Mouse (Mus musculus) small intestine, adult 2 months (tissue): Measurements from ENCODE around the gene Cbx1. TPM values are rescaled to one million over a fixed set of nuclear protein-coding genes. Genes with fewer than 3 reads are reported as not detected.
A peak's percentile ranks its signal among the peaks of the same experiment; 100 is the strongest.

Source experiments
- H3K27ac ChIP-seq: fragments of 200-500 bp; 2 replicates; pipeline ENCODE4 v1.5.1; 2012; ENCODE audit warnings: low read depth, low read length, control low read depth, inconsistent platforms; ENCODE audit not compliant: insufficient read depth
- H3K27me3 ChIP-seq: fragments of 200-500 bp; 2 replicates; pipeline ENCODE4 v1.6.1; 2012; ENCODE audit warnings: mild to moderate bottlenecking, moderate library complexity, low read length, inconsistent platforms; ENCODE audit not compliant: control insufficient read depth, insufficient read depth
- H3K36me3 ChIP-seq: fragments of 200-500 bp; 2 replicates; pipeline ENCODE4 v1.6.1; 2012; ENCODE audit warnings: mild to moderate bottlenecking, low read length, control low read depth, inconsistent platforms; ENCODE audit not compliant: control insufficient read depth, insufficient read depth
- H3K4me1 ChIP-seq: fragments of 200-500 bp; 2 replicates; pipeline ENCODE4 v1.6.1; 2012; ENCODE audit warnings: low read length, inconsistent platforms, mixed read lengths; ENCODE audit not compliant: control insufficient read depth, insufficient read depth, insufficient read length
- H3K4me3 ChIP-seq: fragments of 200-500 bp; 2 replicates; pipeline ENCODE4 v1.5.1; 2012; ENCODE audit warnings: low read depth, mild to moderate bottlenecking, control low read depth, inconsistent platforms, low read length, moderate library complexity
- CTCF ChIP-seq: fragments of 200-500 bp; IDR thresholded peaks from 2 replicates; pipeline ENCODE4 v1.5.1; 2012; ENCODE audit warnings: low read depth, mild to moderate bottlenecking, control low read depth, inconsistent platforms, low read length, moderate library complexity, mixed read lengths; ENCODE audit not compliant: insufficient replicate concordance, insufficient read length; ENCODE audit errors: extremely low read depth
- POLR2A ChIP-seq: fragments of 200-500 bp; IDR thresholded peaks from 2 replicates; pipeline ENCODE4 v1.6.1; 2012; ENCODE audit warnings: low read depth, mild to moderate bottlenecking, control low read depth, inconsistent platforms, low read length, moderate library complexity
- WGBS: fragments of 180-500 bp; shearing (Covaris S2); methylation state at CpG from one replicate; pipeline ENCODE4 v1.1.7; 2018; 5-methylcytosine and 5-hydroxymethylcytosine counted together
- polyA plus RNA-seq: library from polyadenylated mRNA; depleted of rRNA; stranded (reverse); fragments of >200 nt; gene quantifications from 2 replicates; pipeline ENCODE4 v1.2.3, GENCODE M21; 2012

Cbx1 gene
- polyA plus RNA-seq, 1 experiment = 18.1 TPM

DNA sequence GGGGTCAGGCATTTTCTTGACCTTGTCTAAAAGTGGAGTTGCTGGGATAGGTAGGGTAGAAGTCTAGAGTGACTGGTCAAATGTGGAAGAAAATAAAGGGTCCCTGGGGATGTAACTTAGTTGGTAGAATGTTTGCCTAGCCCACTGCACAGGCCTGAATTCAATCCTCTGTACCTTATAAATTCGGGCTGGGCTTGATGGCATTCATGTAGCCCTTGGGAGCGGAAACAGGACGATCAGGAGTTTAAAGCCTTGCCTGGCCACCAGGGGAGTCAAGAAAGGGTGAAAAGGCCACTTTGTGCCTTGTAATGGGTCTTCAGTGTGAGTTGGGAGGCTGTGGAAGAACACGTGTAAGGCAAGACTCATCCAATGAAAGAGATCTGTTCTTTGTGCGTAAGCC lies 1.1 kb downstream of the Cbx1 start:
- Histone ChIP-seq H3K27ac (no peak overlapping the region), H3K36me3 (no peaks in the 10 kb centered on the region; the same call in 1 of the 2 replicates), H3K4me3 (peak overlapping the region; percentile 98), H3K27me3 (no peaks in the 10 kb centered on the region), H3K4me1 (peaks cover 5% of the 10 kb centered on the region; the same call in 1 of the 2 replicates)
- no peak for TF ChIP-seq POLR2A
- TF ChIP-seq CTCF = no peak
- 11% methylated on average over 5 of the region's 5 CpGs for WGBS

DNA sequence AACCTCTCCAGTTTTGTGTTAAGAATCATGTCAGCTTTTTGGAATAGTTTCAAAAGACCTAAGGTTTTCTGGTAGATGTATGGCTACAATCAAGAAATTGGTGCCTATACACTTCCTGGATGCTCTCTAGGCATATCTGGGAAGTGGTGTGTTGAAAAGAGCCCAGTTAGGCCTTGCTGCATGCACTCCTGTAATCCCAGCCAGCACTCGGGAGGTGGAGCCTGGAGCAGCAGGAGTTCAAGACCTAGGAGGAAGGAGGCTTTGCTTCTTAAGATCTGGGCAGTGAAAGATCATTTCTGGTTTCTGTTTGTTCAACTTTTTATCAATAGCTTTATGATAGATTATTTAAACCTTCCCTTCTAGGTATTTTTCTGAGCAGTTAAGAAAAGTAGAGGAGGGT lies 1.8 kb downstream of the Cbx1 start:
- Histone ChIP-seq H3K4me3 (no peak overlapping the region), H3K27me3 (no peaks in the 10 kb centered on the region), H3K36me3 (no peaks in the 10 kb centered on the region; the same call in 1 of the 2 replicates), H3K27ac (no peak overlapping the region), H3K4me1 (peaks cover 9% of the 10 kb centered on the region; the same call in 1 of the 2 replicates)
- WGBS = 4% methylated on average over 1 of the region's 1 CpGs
- TF ChIP-seq CTCF = no peak
- TF ChIP-seq POLR2A = no peak

DNA sequence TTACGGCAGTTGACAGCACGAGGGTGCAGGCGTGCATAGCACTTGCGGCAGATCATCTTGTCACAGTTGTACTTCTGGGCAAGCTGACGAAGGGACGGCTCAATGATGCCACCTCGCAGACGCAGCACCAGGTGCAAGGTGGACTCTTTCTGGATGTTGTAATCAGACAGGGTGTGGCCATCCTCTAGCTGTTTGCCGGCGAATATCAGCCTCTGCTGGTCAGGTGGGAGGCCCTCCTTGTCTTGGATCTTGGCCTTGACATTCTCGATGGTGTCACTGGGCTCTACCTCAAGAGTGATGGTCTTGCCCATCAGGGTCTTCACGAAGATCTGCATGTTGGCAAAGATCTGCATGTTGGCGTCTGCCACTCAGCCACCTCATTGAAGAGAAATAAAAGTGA lies 6.6 kb downstream of the Cbx1 start:
- no peaks in the 10 kb centered on the region for H3K27me3 ChIP-seq
- WGBS = 31% methylated on average over 13 of the region's 13 CpGs
- H3K27ac ChIP-seq = 0 out of 2 replicates have a peak overlapping the region, but pooled peaks have one; percentile 28
- TF ChIP-seq POLR2A = no peak
- TF ChIP-seq CTCF = peak; percentile 20; the same call in 1 of the 2 replicates
- no peak overlapping the region for H3K4me3 ChIP-seq
- H3K36me3 ChIP-seq = peaks cover 3% of the 10 kb centered on the region
- H3K4me1 ChIP-seq = peaks cover 4% of the 10 kb centered on the region; the same call in 1 of the 2 replicates

DNA sequence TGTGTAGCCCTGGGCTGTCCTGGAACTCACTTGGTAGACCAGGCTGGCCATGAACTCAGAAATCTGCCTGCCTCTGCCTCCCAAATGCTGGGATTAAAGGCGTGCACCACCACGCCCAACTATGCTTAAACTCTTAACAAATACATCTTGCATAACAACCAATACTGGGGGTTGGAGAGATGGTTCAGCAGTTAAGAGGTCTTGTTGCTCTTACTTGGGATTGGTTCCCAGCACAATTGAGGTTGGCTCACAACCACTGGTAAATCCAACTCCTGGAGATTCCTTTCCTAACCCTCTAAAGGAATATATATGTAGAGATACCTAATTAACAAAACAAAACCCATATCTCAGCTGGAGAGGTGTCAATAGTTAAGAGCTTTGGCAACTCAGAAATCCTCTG lies 7.2 kb downstream of the Cbx1 start:
- Histone ChIP-seq H3K36me3 (peaks cover 8% of the 10 kb centered on the region), H3K27me3 (no peaks in the 10 kb centered on the region), H3K4me1 (peaks cover 4% of the 10 kb centered on the region; the same call in 1 of the 2 replicates), H3K4me3 (no peak overlapping the region), H3K27ac (no peak overlapping the region)
- 88% methylated on average over 2 of the region's 2 CpGs for WGBS
- TF ChIP-seq POLR2A (no peak), CTCF (no peak)

DNA sequence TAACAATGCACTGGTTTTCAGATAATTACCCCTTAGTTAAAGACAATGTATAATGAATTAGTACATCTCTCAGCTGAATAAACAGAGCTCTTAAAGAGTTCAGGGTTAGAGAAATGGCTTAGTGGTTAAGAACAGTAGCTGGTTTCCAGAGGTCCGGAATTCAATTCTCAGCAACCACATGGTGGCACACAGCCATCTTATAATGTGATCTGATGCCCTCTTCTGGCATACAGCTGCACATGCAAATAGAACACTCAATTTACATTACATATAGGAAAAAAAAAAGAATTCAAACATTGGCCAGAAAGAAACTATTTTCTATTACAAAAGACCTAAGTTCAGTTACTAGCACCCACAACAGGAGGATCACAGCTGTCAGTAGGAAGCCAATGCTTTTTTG lies 7.7 kb downstream of the Cbx1 start:
- Histone ChIP-seq H3K4me1 (peaks cover 4% of the 10 kb centered on the region; the same call in 1 of the 2 replicates), H3K27ac (no peak overlapping the region), H3K27me3 (no peaks in the 10 kb centered on the region), H3K36me3 (peaks cover 11% of the 10 kb centered on the region), H3K4me3 (no peak overlapping the region)
- TF ChIP-seq POLR2A (no peak), CTCF (no peak)
- 40% methylated on average over 1 of the region's 1 CpGs for WGBS

DNA sequence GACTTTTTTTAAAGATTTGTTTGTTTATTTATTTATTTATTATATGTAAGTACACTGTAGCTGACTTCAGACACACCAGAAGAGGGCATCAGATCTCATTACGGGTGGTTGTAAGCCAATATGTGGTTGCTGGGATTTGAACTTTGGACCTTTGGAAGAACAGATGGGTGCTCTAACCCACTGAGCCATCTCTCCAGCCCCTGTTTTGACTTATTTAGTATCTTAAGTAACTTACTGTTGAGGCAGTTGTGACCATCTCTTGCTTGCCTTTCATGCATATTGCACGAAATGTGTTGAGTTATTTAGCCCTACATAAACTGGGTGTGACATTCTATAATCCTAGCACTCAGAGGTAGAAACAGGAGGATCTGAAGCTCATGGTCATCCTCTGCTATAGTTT lies 10.6 kb downstream of the Cbx1 start:
- Histone ChIP-seq H3K27me3 (no peaks in the 10 kb centered on the region), H3K27ac (no peak overlapping the region), H3K4me3 (no peak overlapping the region), H3K4me1 (peaks cover 4% of the 10 kb centered on the region; the same call in 1 of the 2 replicates), H3K36me3 (peaks cover 24% of the 10 kb centered on the region)
- 92% methylated on average over 2 of the region's 2 CpGs for WGBS
- TF ChIP-seq POLR2A = no peak
- TF ChIP-seq CTCF = no peak

DNA sequence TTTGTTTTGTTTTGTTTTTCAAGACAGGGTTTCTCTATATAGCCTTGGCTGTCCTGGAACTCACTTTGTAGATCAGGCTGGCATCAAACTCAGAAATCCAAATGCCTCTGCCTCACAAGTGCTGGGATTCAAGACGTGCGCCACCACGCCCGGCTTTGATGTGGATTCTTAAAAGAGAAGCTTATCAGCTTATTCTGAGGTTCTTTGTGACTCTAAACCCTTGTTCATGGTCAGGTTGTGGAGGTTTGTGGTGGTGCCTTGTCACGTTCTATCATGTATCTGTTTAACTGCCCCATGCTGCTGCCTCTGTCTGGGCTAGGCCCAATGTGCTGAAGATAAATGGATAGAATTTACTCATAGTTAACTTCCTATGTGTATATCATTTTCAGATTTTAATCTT lies 16.7 kb downstream of the Cbx1 start:
- Histone ChIP-seq H3K27ac (no peak overlapping the region), H3K4me1 (no peaks in the 10 kb centered on the region), H3K4me3 (no peak overlapping the region), H3K36me3 (peaks cover 52% of the 10 kb centered on the region), H3K27me3 (no peaks in the 10 kb centered on the region)
- 83% methylated on average over 5 of the region's 5 CpGs for WGBS
- no peak for TF ChIP-seq POLR2A
- no peak for TF ChIP-seq CTCF
